Mouse (Mus musculus): Measurements from ENCODE around the gene Ahsa1. TPM values are rescaled to one million over a fixed set of nuclear protein-coding genes. Genes with fewer than 3 reads are reported as not detected.

Ahsa1 gene
- polyA plus RNA-seq, 1 experiment from 2014 or later, result 211 TPM

- no peak for ATAC-seq (ENCODE audit: low read depth)
- Histone ChIP-seq H3K9ac (no peak overlapping the region), H3K4me1 (replicated peaks) (no peaks in the 10 kb centered on the region), H3K9me3 (no peaks in the 10 kb centered on the region), H3K27me3 (no peaks in the 10 kb centered on the region), H3K27ac (replicated peaks) (no peak overlapping the region), H3K4me2 (no peak overlapping the region), H3K36me3 (peaks cover 5% of the 10 kb centered on the region; the same call in 1 of the 2 replicates), H3K4me3 (no peak overlapping the region)
- WGBS, result 88% methylated on average over 3 of the region's 3 CpGs
Observed at GRCm38 (mm10) chr12:87319229-87319628, 53.0 kb downstream of the Ahsa1 start.

Small RNAs within 50 kb of the gene (microRNA-seq; reads per million reads assigned to microRNA genes)
- not detected for gene Gm47293

Other genes with a start within 250 kb of the Ahsa1 start
- 6.1 and 7.1 TPM in 2 replicates for gene Tmem63c, start 245.1 kb upstream of the Ahsa1 start, polyA plus RNA-seq (2015; fragmentation: Nextera tagmentation; extraction: Ambion mirVana)
- 1.0 and 1.2 TPM in 2 replicates for gene Ngb, start 163.9 kb upstream of the Ahsa1 start, polyA plus RNA-seq (2015; fragmentation: Nextera tagmentation; extraction: Ambion mirVana)
- 23.6 and 28.0 TPM in 2 replicates for gene Gstz1, start 119.3 kb upstream of the Ahsa1 start, polyA plus RNA-seq (2015; fragmentation: Nextera tagmentation; extraction: Ambion mirVana)
- 11.4 and 12.4 TPM in 2 replicates for gene Pomt2, start 118.5 kb upstream of the Ahsa1 start, polyA plus RNA-seq (2015; fragmentation: Nextera tagmentation; extraction: Ambion mirVana)
- gene Samd15, start 66.8 kb upstream of the Ahsa1 start, polyA plus RNA-seq (2015; fragmentation: Nextera tagmentation; extraction: Ambion mirVana), result 1.7 and 2.1 TPM in 2 replicates
- gene Tmed8, start 66.0 kb upstream of the Ahsa1 start, polyA plus RNA-seq (2015; fragmentation: Nextera tagmentation; extraction: Ambion mirVana), result 3.8 and 3.9 TPM in 2 replicates
- 1.6 and 1.7 TPM in 2 replicates for gene Noxred1, start 27.7 kb upstream of the Ahsa1 start, polyA plus RNA-seq (2015; fragmentation: Nextera tagmentation; extraction: Ambion mirVana)
- 56.9 and 58.2 TPM in 2 replicates for gene Vipas39, start 223 bp upstream of the Ahsa1 start, polyA plus RNA-seq (2015; fragmentation: Nextera tagmentation; extraction: Ambion mirVana)
- gene Ism2, start 33.2 kb downstream of the Ahsa1 start, polyA plus RNA-seq (2015; fragmentation: Nextera tagmentation; extraction: Ambion mirVana), result 0.60 and 0.61 TPM in 2 replicates
- gene Sptlc2, start 121.9 kb downstream of the Ahsa1 start, polyA plus RNA-seq (2015; fragmentation: Nextera tagmentation; extraction: Ambion mirVana), result 63.9 and 65.1 TPM in 2 replicates
- gene Slirp, start 177.4 kb downstream of the Ahsa1 start, polyA plus RNA-seq (2015; fragmentation: Nextera tagmentation; extraction: Ambion mirVana), result 293 and 311 TPM in 2 replicates
- 41.7 and 43.9 TPM in 2 replicates for gene Alkbh1, start 177.5 kb downstream of the Ahsa1 start, polyA plus RNA-seq (2015; fragmentation: Nextera tagmentation; extraction: Ambion mirVana)
- gene Snw1, start 205.8 kb downstream of the Ahsa1 start, polyA plus RNA-seq (2015; fragmentation: Nextera tagmentation; extraction: Ambion mirVana), result 122 and 124 TPM in 2 replicates
- not detected in 2 replicates for gene Gm5788, start 228.2 kb downstream of the Ahsa1 start, polyA plus RNA-seq (2015; fragmentation: Nextera tagmentation; extraction: Ambion mirVana)
- gene Gm8300, start 247.8 kb downstream of the Ahsa1 start, polyA plus RNA-seq (2015; fragmentation: Nextera tagmentation; extraction: Ambion mirVana), result not detected in 2 replicates

Data from neural tube, embryonic 13.5 days (tissue).